Mouse (Mus musculus) left cerebral cortex, postnatal 14 days (tissue): Measurements from ENCODE around the gene Hamp2. TPM values are rescaled to one million over a fixed set of nuclear protein-coding genes. Genes with fewer than 3 reads are reported as not detected.
"Not testable (repeated sequence)": the region's sequence is repeated elsewhere in the genome, so short reads cannot be mapped to it uniquely, and the experiment has no call there.

Experiments used
- DNase-seq, 2 experiments: peaks; one replicate each; pipeline ENCODE4 v3.0.0; 2021 to 2022; ENCODE audit warnings: low spot score in 2 of 2, mixed read lengths in 1 of 2
- intact Hi-C: fragments of 180-260 bp; cut with DNase I; formaldehyde crosslinking; loops from one replicate; pipeline ENCODE4 v1.15.1; 2025
- long read RNA-seq, 2 experiments: library from polyadenylated mRNA; stranded (forward); transcript quantifications; one replicate each; pipeline ENCODE4 v2.0.0; 2021
- total RNA-seq, 2 experiments: library from RNA; stranded (reverse); gene quantifications; 2 replicates each; pipeline ENCODE4 v1.2.3; 2021

The Hamp2 gene
- total RNA-seq: not detected
- long read RNA-seq, experiment 1: 0 reads
- long read RNA-seq, experiment 2: 0 reads

- DNase-seq, intact Hi-C loops: not testable (repeated sequence)
Observed at GRCm38 (mm10) chr7:30924581-30924980, at the start of gene Hamp2. Gene Hamp2 (minus strand): TSS chr7:30924681.

GRCm38 (mm10) chr7:30973501-30974289 lies 49.2 kb upstream of the Hamp2 start, which contains the start of gene Fam187b:
Gene Fam187b (plus strand): TSS chr7:30973790.
- intact Hi-C loops: loop anchor here (5.0 kb wide), 2 partner anchors 44 to 124 kb away; no protein-coding TSS in a partner anchor
- DNase-seq: peak; percentile 76 to 89

GRCm38 (mm10) chr7:30973251-30973500 lies 48.7 kb upstream of the Hamp2 start, which contains the start of gene Lsr:
Gene Lsr (minus strand): TSS chr7:30973464.
- DNase-seq: no peak
- intact Hi-C loops: loop anchor here (5.0 kb wide), 2 partner anchors 44 to 124 kb away; no protein-coding TSS in a partner anchor

- DNase-seq: no peak
- intact Hi-C loops: loop anchor here (5.0 kb wide), 2 partner anchors 45 to 125 kb away; no protein-coding TSS in a partner anchor
Observed at GRCm38 (mm10) chr7:30972426-30973250, 48.2 kb upstream of the Hamp2 start.

- intact Hi-C loops: loop anchor here (5.0 kb wide), 2 partner anchors 45 to 125 kb away; no protein-coding TSS in a partner anchor
- no peak for DNase-seq
Observed at GRCm38 (mm10) chr7:30971901-30972300, 47.4 kb upstream of the Hamp2 start.

GRCm38 (mm10) chr7:30969174-30969573 lies 44.7 kb upstream of the Hamp2 start:
- DNase-seq: no peak
- intact Hi-C loops: no loop called here

GRCm38 (mm10) chr7:30968611-30969010 lies 44.1 kb upstream of the Hamp2 start:
- intact Hi-C loops: no loop called here
- no peak for DNase-seq

- DNase-seq: no peak
Observed at GRCm38 (mm10) chr7:30966657-30967056, 42.2 kb upstream of the Hamp2 start.

GRCm38 (mm10) chr7:30965677-30966076 lies 41.2 kb upstream of the Hamp2 start:
- DNase-seq: no peak
- intact Hi-C loops: no loop called here

More at GRCm38 (mm10) chr7:30966657-30967056, 42.2 kb upstream of the Hamp2 start:
- intact Hi-C loops: no loop called here

- intact Hi-C loops: no loop called here
- DNase-seq: no peak
Observed at GRCm38 (mm10) chr7:30964366-30964765, 39.9 kb upstream of the Hamp2 start.

- intact Hi-C loops: no loop called here
Observed at GRCm38 (mm10) chr7:30962862-30963261, 38.4 kb upstream of the Hamp2 start.

GRCm38 (mm10) chr7:30959786-30960349 lies 35.4 kb upstream of the Hamp2 start:
- DNase-seq: no peak
- intact Hi-C loops: loop anchor here (5.0 kb wide), 1 partner anchor 112 kb away; no protein-coding TSS in a partner anchor

More at GRCm38 (mm10) chr7:30962862-30963261, 38.4 kb upstream of the Hamp2 start:
- DNase-seq: no peak

GRCm38 (mm10) chr7:30958866-30959487 lies 34.5 kb upstream of the Hamp2 start:
- intact Hi-C loops: loop anchor here (5.0 kb wide), 1 partner anchor 113 kb away; no protein-coding TSS in a partner anchor
- no peak for DNase-seq

- intact Hi-C loops: loop anchor here (5.0 kb wide), 1 partner anchor 114 kb away; no protein-coding TSS in a partner anchor
- no peak for DNase-seq
Observed at GRCm38 (mm10) chr7:30958109-30958865, 33.8 kb upstream of the Hamp2 start.

GRCm38 (mm10) chr7:30957367-30957783 lies 32.9 kb upstream of the Hamp2 start:
- intact Hi-C loops: loop anchor here (5.0 kb wide), 1 partner anchor 115 kb away; no protein-coding TSS in a partner anchor

GRCm38 (mm10) chr7:30956756-30957366 lies 32.4 kb upstream of the Hamp2 start, which contains the start of gene Usf2:
Gene Usf2 (minus strand): TSS chr7:30956803.
- intact Hi-C loops: loop anchor here (5.0 kb wide), 1 partner anchor 115 kb away; no protein-coding TSS in a partner anchor
- DNase-seq: peak; percentile 84 to 86

More at GRCm38 (mm10) chr7:30957367-30957783, 32.9 kb upstream of the Hamp2 start:
- peak; percentile 83 to 85 for DNase-seq

GRCm38 (mm10) chr7:30956357-30956751 lies 31.9 kb upstream of the Hamp2 start:
- no peak for DNase-seq

More at GRCm38 (mm10) chr7:30956357-30956751, 31.9 kb upstream of the Hamp2 start:
- intact Hi-C loops: loop anchor here (5.0 kb wide), 1 partner anchor 116 kb away; no protein-coding TSS in a partner anchor
